Mouse (Mus musculus) heart, embryonic 13.5 days (tissue): ENCODE measurements around the gene Desi2. TPM values are rescaled to one million over a fixed set of nuclear protein-coding genes. Genes with fewer than 3 reads are reported as not detected.
"Not testable (repeated sequence)": the region's sequence is repeated elsewhere in the genome, so short reads cannot be mapped to it uniquely, and the experiment has no call there.

Source experiments
- ATAC-seq: fragments of 200-750 bp; cut with Nextera tagmentation; 2 replicates; pipeline ENCODE4 v1.8.0; 2017; ENCODE audit warnings: moderate TSS enrichment; ENCODE audit not compliant: insufficient number of reproducible peaks, low FRiP score, low TSS enrichment; ENCODE audit errors: extremely low read depth
- H3K27ac ChIP-seq: fragments of 300-500 bp; sonication (generic); replicated peaks from 2 replicates; pipeline ENCODE4 v1.5.1; 2015; ENCODE audit warnings: moderate library complexity, mild to moderate bottlenecking, inconsistent platforms
- H3K27me3 ChIP-seq: fragments of 300-500 bp; sonication (generic); replicated peaks from 2 replicates; pipeline ENCODE4 v1.6.1; 2015; ENCODE audit warnings: mild to moderate bottlenecking, inconsistent platforms
- H3K36me3 ChIP-seq: fragments of 300-500 bp; sonication (generic); 2 replicates; pipeline ENCODE4 v1.6.1; 2015; ENCODE audit warnings: mild to moderate bottlenecking, inconsistent platforms
- H3K4me1 ChIP-seq: fragments of 300-500 bp; sonication (generic); 2 replicates; pipeline ENCODE4 v1.6.1; 2015; ENCODE audit warnings: inconsistent platforms
- H3K4me2 ChIP-seq: fragments of 300-500 bp; sonication (generic); 2 replicates; pipeline ENCODE4 v1.6.1; 2015; ENCODE audit warnings: inconsistent platforms, mild to moderate bottlenecking, moderate library complexity
- H3K4me3 ChIP-seq: fragments of 300-500 bp; sonication (generic); 2 replicates; pipeline ENCODE4 v1.5.1; 2015; ENCODE audit warnings: moderate library complexity, mild to moderate bottlenecking, inconsistent platforms
- H3K9ac ChIP-seq: fragments of 300-500 bp; sonication (generic); 2 replicates; pipeline ENCODE4 v1.6.1; 2015; ENCODE audit warnings: inconsistent platforms, mild to moderate bottlenecking, moderate library complexity
- H3K9me3 ChIP-seq: fragments of 300-500 bp; sonication (generic); 2 replicates; pipeline ENCODE4 v1.6.1; 2016; ENCODE audit warnings: inconsistent platforms
- WGBS: fragments of 180-500 bp; shearing (Covaris S2); methylation state at CpG from one replicate; pipeline ENCODE4 v1.1.7; 2015; ENCODE audit warnings: mixed read lengths; 5-methylcytosine and 5-hydroxymethylcytosine counted together
- polyA plus RNA-seq: library from polyadenylated mRNA; unstranded; fragments of >200 nt; fragmentation: Nextera tagmentation; extraction: Ambion mirVana; gene quantifications from 2 replicates; pipeline ENCODE4 v1.2.1, GENCODE M21; 2015

The Desi2 gene
- polyA plus RNA-seq, 1 experiment from 2014 or later: 19.5 TPM

GRCm38 (mm10) chr1:178219166-178220077, 32.2 kb downstream of the Desi2 start:
- no peaks in the 10 kb centered on the region for H3K9me3 ChIP-seq
- peaks cover 10% of the 10 kb centered on the region for H3K36me3 ChIP-seq
- H3K4me3 ChIP-seq: no peak overlapping the region
- H3K4me1 ChIP-seq: peaks cover 16% of the 10 kb centered on the region
- H3K27me3 ChIP-seq: no peaks in the 10 kb centered on the region
- H3K4me2 ChIP-seq: peak overlapping the region; percentile 40
- H3K9ac ChIP-seq: peak overlapping the region; percentile 40
- H3K27ac ChIP-seq: peak overlapping the region; percentile 94
- ATAC-seq: no peak; the same call in 1 of the 2 replicates
- 49% methylated on average over 5 of the region's 5 CpGs for WGBS

- H3K4me3 ChIP-seq, H3K4me2 ChIP-seq, H3K4me1 ChIP-seq, H3K27me3 ChIP-seq, H3K27ac ChIP-seq, H3K9ac ChIP-seq, ATAC-seq: not testable (repeated sequence)
- Histone ChIP-seq H3K36me3 (peaks cover 77% of the 10 kb centered on the region), H3K9me3 (peaks cover 46% of the 10 kb centered on the region)
- 77% methylated on average over 4 of the region's 4 CpGs for WGBS
Measured at GRCm38 (mm10) chr1:178228888-178229287, 41.7 kb downstream of the Desi2 start.

GRCm38 (mm10) chr1:178234109-178234508, 46.9 kb downstream of the Desi2 start:
- no peaks in the 10 kb centered on the region for H3K27me3 ChIP-seq
- ATAC-seq: no peak
- H3K4me1 ChIP-seq: peaks cover 26% of the 10 kb centered on the region
- H3K36me3 ChIP-seq: peaks cover 34% of the 10 kb centered on the region
- no peak overlapping the region for H3K4me3 ChIP-seq
- no peak overlapping the region for H3K9ac ChIP-seq
- no peak overlapping the region for H3K27ac ChIP-seq
- peaks cover under 1% of the 10 kb centered on the region for H3K9me3 ChIP-seq
- WGBS: 76% methylated on average over 3 of the region's 3 CpGs
- no peak overlapping the region for H3K4me2 ChIP-seq

- ATAC-seq: no peak
- peak overlapping the region; percentile 69 for H3K27ac ChIP-seq
- 59% methylated on average over 2 of the region's 2 CpGs for WGBS
Measured at GRCm38 (mm10) chr1:178235919-178236466, 48.8 kb downstream of the Desi2 start.

GRCm38 (mm10) chr1:178238676-178239075, 51.5 kb downstream of the Desi2 start:
- ATAC-seq: no peak
- WGBS: 45% methylated on average over 1 of the region's 1 CpGs
- Histone ChIP-seq H3K4me3 (no peak overlapping the region), H3K4me1 (peaks cover 26% of the 10 kb centered on the region), H3K27me3 (no peaks in the 10 kb centered on the region), H3K9me3 (no peaks in the 10 kb centered on the region), H3K9ac (no peak overlapping the region), H3K4me2 (no peak overlapping the region), H3K36me3 (peaks cover 20% of the 10 kb centered on the region), H3K27ac (no peak overlapping the region)

More at GRCm38 (mm10) chr1:178235919-178236466, 48.8 kb downstream of the Desi2 start:
- Histone ChIP-seq H3K9ac (no peak overlapping the region), H3K4me2 (peak overlapping the region; percentile 14; the same call in 1 of the 2 replicates), H3K4me3 (no peak overlapping the region), H3K36me3 (peaks cover 26% of the 10 kb centered on the region), H3K4me1 (peaks cover 26% of the 10 kb centered on the region), H3K9me3 (no peaks in the 10 kb centered on the region), H3K27me3 (no peaks in the 10 kb centered on the region)

- no peak overlapping the region for H3K9ac ChIP-seq
- no peaks in the 10 kb centered on the region for H3K9me3 ChIP-seq
- H3K4me3 ChIP-seq: no peak overlapping the region
- no peaks in the 10 kb centered on the region for H3K27me3 ChIP-seq
- peaks cover 41% of the 10 kb centered on the region for H3K36me3 ChIP-seq
- no peak overlapping the region for H3K4me2 ChIP-seq
- ATAC-seq: no peak
- 90% methylated on average over 1 of the region's 1 CpGs for WGBS
- H3K4me1 ChIP-seq: no peaks in the 10 kb centered on the region
- no peak overlapping the region for H3K27ac ChIP-seq
Measured at GRCm38 (mm10) chr1:178241884-178242508, 54.8 kb downstream of the Desi2 start.

- no peak overlapping the region for H3K27ac ChIP-seq
- ATAC-seq: no peak
- 0 out of 2 replicates have a peak, but pooled peaks cover 2% of the 10 kb centered on the region for H3K4me1 ChIP-seq
- H3K36me3 ChIP-seq: peaks cover 67% of the 10 kb centered on the region
- H3K27me3 ChIP-seq: no peaks in the 10 kb centered on the region
- no peak overlapping the region for H3K4me3 ChIP-seq
- no peaks in the 10 kb centered on the region for H3K9me3 ChIP-seq
- no peak overlapping the region for H3K4me2 ChIP-seq
- H3K9ac ChIP-seq: no peak overlapping the region
- WGBS: 89% methylated on average over 1 of the region's 1 CpGs
Measured at GRCm38 (mm10) chr1:178248107-178248820, 61.0 kb downstream of the Desi2 start.

- H3K27me3 ChIP-seq: no peaks in the 10 kb centered on the region
- H3K4me2 ChIP-seq: no peak overlapping the region
- H3K9me3 ChIP-seq: no peaks in the 10 kb centered on the region
- WGBS: 85% methylated on average over 4 of the region's 4 CpGs
- H3K4me1 ChIP-seq: peaks cover 8% of the 10 kb centered on the region
- H3K9ac ChIP-seq: no peak overlapping the region
- no peak for ATAC-seq
- no peak overlapping the region for H3K27ac ChIP-seq
- no peak overlapping the region for H3K4me3 ChIP-seq
- peaks cover 64% of the 10 kb centered on the region for H3K36me3 ChIP-seq
Measured at GRCm38 (mm10) chr1:178254598-178254997, 67.4 kb downstream of the Desi2 start.

- no peak overlapping the region for H3K4me2 ChIP-seq
- no peak overlapping the region for H3K4me3 ChIP-seq
- peaks cover 8% of the 10 kb centered on the region for H3K4me1 ChIP-seq
- no peak for ATAC-seq
- WGBS: 66% methylated on average over 4 of the region's 4 CpGs
- no peak overlapping the region for H3K27ac ChIP-seq
- no peak overlapping the region for H3K9ac ChIP-seq
- no peaks in the 10 kb centered on the region for H3K9me3 ChIP-seq
- no peaks in the 10 kb centered on the region for H3K27me3 ChIP-seq
- peaks cover 46% of the 10 kb centered on the region for H3K36me3 ChIP-seq
Measured at GRCm38 (mm10) chr1:178256351-178256750, 69.1 kb downstream of the Desi2 start.

- Histone ChIP-seq H3K27ac (no peak overlapping the region), H3K36me3 (peaks cover 28% of the 10 kb centered on the region), H3K4me2 (no peak overlapping the region), H3K9ac (no peak overlapping the region), H3K9me3 (no peaks in the 10 kb centered on the region), H3K27me3 (no peaks in the 10 kb centered on the region), H3K4me3 (no peak overlapping the region), H3K4me1 (peaks cover 5% of the 10 kb centered on the region)
- ATAC-seq: no peak
- 77% methylated on average over 2 of the region's 2 CpGs for WGBS
Measured at GRCm38 (mm10) chr1:178258821-178259220, 71.6 kb downstream of the Desi2 start.

GRCm38 (mm10) chr1:178265381-178265780, 78.2 kb downstream of the Desi2 start:
- H3K9me3 ChIP-seq, H3K9ac ChIP-seq, H3K36me3 ChIP-seq, H3K27ac ChIP-seq, H3K27me3 ChIP-seq, H3K4me3 ChIP-seq, ATAC-seq, H3K4me1 ChIP-seq, H3K4me2 ChIP-seq: not testable (repeated sequence)
- WGBS: 86% methylated on average over 3 of the region's 3 CpGs
